Mouse (Mus musculus): ENCODE data around the gene Cfap70.

Gene Cfap70

DNA sequence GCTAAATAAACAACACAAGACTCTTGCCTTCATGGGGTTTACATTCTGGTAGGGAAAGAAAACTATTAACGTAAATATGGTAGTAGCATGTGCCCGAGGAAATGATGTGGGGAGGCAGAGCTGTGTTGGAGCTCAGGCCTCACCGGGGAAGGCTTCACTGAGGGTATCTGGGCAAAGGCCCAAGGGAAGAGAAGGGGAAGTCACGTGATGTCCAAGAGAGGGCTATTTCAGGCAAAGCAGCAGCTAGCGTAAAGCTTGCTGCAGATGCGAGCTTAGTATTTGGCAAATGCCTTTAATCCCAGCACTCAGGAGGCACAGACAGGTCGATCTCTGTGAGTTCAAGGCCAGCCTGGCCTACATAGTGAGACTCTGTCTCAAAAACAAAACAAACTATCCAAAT, 29.8 kb downstream of the Cfap70 start:
- no peak for DNase-seq

DNA sequence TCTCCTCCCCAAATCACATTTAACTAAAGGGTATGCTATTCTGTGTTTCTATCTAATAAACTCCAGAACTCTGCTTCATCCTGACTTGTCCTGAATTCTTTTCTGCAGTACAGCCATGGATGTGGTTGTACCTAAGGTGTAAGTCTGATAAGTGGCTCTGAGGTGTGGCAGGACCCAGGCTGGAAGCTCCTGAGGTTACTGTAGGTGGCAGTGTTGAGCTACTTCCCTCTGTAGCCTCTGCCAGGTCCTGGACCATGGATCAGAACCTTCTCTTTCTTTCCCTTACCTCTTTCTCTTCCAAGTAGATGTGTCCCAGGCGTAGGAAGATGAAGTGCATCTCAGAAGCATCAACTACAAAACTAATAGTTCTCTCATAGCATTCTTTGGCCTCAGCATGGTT, 52.0 kb downstream of the Cfap70 start:
- peak; percentile 45 for DNase-seq

- DNase-seq = no peak
These were observed 53.2 kb downstream of the Cfap70 start for GRCm38 (mm10) chr14:20398864-20399263.

GRCm38 (mm10) chr14:20397220-20397619, 54.8 kb downstream of the Cfap70 start:
- DNase-seq = no peak

DNA sequence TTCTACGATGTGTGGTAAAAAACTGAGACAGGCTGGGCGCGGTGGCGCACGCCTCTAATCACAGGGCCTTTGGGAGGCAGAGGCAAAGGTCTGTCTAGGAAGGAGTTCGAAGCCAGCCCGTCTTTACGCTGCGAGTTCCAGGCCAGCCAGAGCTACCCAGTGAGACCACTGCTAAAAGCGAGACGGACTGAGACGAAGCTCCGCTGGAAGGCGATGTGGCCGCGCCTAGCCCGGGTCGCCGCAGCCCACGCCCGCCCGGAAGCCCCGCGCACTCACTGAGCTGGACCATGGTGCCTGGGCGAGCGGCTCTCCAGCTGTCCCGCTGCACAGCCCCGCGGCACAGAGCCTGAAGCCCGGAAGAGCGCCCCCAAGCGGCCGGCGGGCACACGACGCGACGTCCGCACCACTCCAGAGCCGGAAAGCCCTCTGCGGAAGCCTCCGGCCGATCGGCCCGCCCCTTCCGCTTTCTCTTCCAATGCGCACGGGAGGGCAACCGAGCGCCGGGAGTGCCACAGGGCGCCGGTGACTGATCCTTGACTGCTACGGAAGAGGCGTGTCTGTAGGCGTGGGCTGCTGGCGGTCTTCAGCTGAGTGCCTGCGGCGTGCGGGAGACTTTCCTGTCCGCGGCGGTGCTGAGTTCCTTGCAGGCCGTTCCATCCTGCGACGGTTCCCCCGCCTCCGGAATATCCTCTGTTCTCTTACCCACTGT, 58.7 kb downstream of the Cfap70 start, which contains the start of gene Mrps16:
Mrps16 (minus strand) TSS at position 430 of the 709 bp plus-strand sequence.
- DNase-seq = peak; percentile 97

- no peak for DNase-seq
These were observed 59.7 kb downstream of the Cfap70 start for GRCm38 (mm10) chr14:20392326-20392725.

GRCm38 (mm10) chr14:20389446-20390079, 62.5 kb downstream of the Cfap70 start:
- DNase-seq = no peak

- peak; percentile 96 for DNase-seq
These were observed 63.4 kb downstream of the Cfap70 start, which contains the start of gene Dnajc9 for GRCm38 (mm10) chr14:20388441-20389129. Gene Dnajc9 (minus strand): TSS chr14:20388910.

DNA sequence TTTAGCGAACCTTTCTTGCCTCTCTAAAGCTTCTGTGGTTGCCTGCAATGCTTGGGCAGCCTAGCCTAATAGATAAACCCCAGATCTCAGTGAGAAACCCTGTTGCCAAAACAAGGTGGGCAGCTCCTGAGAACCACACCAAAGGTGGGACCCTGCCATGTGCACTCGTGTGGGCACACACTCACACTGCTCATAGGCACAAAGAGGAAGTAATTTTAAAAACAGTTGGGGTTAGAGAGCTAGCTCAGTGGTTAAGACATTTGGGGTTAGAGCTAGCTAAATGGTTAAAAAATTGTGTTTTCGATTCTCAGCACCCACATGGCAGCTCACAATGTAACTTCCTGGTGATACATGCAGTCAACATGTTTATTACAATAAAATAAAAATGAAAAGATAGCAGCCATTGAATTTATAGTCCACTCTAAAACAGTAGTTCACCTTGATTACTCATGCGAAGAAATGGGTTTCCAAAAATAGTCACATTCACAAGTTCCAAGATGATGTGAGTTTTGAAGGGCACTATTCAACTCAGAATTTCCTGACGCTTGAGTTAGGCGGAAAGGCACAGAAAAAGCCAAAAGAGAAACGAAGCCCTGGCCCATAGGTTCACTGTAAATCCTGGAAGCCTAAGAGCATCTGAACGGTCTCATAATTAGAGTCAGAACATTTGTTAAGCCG, 72.1 kb downstream of the Cfap70 start:
- DNase-seq = no peak

GRCm38 (mm10) chr14:20379087-20379640, 72.9 kb downstream of the Cfap70 start:
- DNase-seq = no peak

GRCm38 (mm10) chr14:20378313-20379061, 73.5 kb downstream of the Cfap70 start:
- DNase-seq = no peak

DNA sequence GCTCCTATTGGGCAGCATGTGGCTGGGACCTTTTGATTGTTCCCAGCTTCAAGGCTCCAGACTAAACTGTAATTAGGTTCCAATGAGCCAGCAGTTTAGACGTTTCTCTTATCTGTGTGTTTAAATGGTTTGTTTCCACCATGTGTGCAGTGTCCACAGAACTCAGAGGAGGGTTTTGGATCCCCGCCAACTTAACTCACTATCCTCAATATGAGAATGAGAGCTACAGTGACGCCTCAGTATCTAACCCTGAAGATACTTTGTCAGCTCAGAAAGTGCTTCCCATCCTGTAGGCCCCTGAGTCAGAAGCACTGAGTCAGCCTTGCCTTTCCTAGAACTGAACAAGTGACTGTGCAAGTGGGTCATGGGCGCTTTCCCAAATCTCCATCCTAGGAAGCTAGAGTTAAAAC, 74.9 kb downstream of the Cfap70 start:
- DNase-seq = peak; percentile 33

DNA sequence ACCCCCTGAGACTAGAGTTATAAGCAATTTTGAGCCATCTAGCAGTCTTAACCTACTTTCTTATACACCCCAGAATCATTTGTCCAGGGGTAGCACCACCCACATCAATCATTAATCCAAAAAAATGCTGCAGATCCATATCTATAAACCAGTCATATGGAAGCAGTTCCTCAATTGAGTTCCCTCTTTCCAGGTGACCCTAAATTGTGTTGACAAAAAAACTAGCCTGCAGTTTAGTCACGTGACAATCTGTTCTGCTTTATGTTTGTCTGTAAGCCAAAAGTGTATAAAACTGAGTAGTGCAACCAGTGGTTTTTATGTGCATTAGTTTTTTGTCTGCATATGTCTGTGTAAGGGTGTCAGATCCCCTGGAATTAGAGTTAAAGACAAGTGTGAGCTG, 80.2 kb downstream of the Cfap70 start:
- no peak for DNase-seq

GRCm38 (mm10) chr14:20370798-20371197, 81.2 kb downstream of the Cfap70 start:
- DNase-seq = no peak

GRCm38 (mm10) chr14:20368271-20368670, 83.8 kb downstream of the Cfap70 start:
- DNase-seq = no peak

DNA sequence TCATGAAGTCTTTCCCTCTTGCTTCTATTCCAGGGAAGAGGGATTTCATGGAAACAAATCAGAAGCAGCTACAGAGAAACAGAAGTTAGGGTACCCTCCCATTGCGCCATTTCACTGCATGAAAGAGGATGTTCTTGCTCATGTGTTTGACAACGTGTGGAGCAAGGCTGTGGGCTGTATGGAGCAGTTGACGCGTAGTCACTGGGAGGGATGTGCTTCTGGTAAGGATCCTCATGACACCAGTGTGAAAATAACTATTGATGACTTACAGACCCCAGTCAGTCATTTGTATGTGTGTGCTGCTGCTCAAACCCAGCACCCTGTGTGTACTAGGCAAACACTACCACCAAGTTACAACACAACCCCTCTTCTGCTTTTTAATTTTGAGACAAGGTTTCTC, 88.8 kb downstream of the Cfap70 start:
- DNase-seq = no peak

GRCm38 (mm10) chr14:20347991-20348541, 104.0 kb downstream of the Cfap70 start, which contains the start of the genes Ecd and Fam149b:
Gene Ecd (minus strand): TSS chr14:20348121.
Gene Fam149b (plus strand): TSS chr14:20348162.
- peak; percentile 92 for DNase-seq

GRCm38 (mm10) chr14:20347441-20347990, 104.5 kb downstream of the Cfap70 start:
- DNase-seq = no peak

DNA sequence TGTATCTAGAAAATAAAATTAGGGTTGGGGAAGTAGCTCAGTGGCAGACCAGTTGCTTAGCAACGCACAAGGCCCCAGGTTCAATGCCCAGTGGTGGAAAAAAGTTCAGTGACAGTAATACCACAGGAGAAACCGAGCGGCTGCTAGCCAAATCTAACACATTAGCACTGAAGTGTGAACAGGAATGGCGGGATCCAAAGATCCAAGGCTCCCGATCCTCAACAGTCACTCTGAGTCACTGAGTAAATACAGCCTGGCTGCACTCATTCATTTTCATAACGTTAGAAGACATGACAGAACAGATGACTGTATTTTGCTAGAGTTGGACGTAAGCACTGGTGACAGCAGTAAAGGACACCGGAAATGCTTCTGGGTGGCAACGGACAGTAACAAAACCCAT, 106.1 kb downstream of the Cfap70 start:
- DNase-seq = peak; percentile 11
